Mouse (Mus musculus): ENCODE measurements around the gene Hdac9.

DNA sequence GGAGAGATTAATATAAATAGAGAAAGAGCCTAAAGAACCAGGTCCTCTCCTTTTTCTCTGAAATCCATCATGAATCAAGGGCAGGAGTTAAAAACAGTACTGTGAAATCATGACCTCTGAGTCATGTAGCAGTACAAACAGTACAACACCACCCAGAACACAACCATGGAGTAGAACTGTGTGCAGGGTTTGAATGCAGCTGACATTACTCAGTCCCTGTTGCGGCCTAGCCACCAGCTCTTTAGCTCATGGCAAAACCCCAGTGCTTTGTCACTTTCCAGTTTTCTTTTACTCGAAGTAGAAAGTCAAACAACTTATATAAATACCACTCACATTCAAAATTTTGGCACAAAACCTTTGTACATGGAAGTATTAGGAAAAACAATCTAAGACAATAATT lies 395.4 kb downstream of the Hdac9 start:
- TF ChIP-seq CTCF (conservative IDR thresholded peaks at IDR 0.05; ENCODE audit: insufficient read depth, insufficient read length, low read depth, low read length) (no peak), POLR2A (IDR thresholded peaks at IDR 0.05; ENCODE audit: low read depth, low read length) (no peak)
